Mouse (Mus musculus) heart, adult 2 months (tissue): Measurements from ENCODE around the gene 4930503B20Rik.

ENCODE experiments used
- CTCF ChIP-seq: fragments of 200-600 bp; IDR thresholded peaks from 2 replicates; pipeline ENCODE4 v1.8.1; 2022; ENCODE audit warnings: antibody characterized with exemption, mild to moderate bottlenecking, moderate library complexity
- POLR2A ChIP-seq: fragments of 200-500 bp; IDR thresholded peaks from 2 replicates; pipeline ENCODE4 v1.6.1; 2011; ENCODE audit warnings: mild to moderate bottlenecking, low read depth, low read length, control low read depth; ENCODE audit not compliant: insufficient read depth

DNA sequence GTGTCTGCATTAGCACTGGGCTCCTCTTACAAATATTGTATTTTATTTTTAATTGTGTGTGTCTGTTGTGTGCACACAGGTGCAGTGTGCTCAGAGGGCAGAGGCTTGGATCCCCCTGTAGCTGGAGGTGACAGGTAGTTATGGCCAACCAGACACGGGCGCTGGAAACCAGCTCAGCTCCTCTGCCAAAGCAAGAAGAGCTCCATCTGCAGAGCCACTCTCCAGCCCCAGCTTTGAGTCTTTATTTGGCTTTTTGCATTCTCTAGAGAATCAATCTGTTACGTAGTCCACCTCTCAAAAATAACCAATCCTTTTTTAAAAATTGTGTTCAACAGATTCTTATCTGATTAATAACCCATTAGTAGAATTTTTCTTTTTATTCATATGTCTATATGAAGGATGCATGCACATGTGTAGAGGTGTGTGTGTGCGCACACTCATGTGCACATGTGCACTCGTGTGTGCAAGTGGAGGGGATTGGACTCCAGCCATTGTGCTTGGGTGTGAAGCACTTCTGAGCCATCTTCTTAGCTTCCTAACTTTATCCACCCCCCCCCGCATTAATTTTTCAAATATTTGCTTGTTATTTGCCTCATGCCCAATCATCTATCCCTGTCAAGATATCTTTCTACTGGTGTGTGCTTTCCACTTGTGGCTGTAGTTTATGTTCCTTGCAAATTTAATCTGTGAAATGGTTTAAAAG lies 51.8 kb downstream of the 4930503B20Rik start:
- no peak for TF ChIP-seq CTCF
- no peak for TF ChIP-seq POLR2A
